Mouse (Mus musculus): ENCODE data around the gene Hlf.

GRCm38 (mm10) chr11:90390817-90391173 is at the start of gene Hlf:
- TF ChIP-seq CTCF (IDR thresholded peaks at IDR 0.05; ENCODE audit: low read depth, low read length), result no peak
- TF ChIP-seq GATA2 (IDR thresholded peaks at IDR 0.05; ENCODE audit: borderline replicate concordance, low read depth, low read length), result no peak
- TF ChIP-seq GATA1 (IDR thresholded peaks at IDR 0.05; ENCODE audit: borderline replicate concordance, low read length), result no peak
- TF ChIP-seq POLR2AphosphoS5 (IDR thresholded peaks at IDR 0.05; ENCODE audit: insufficient replicate concordance, low read depth, low read length), result no peak
- TF ChIP-seq TAL1 (conservative IDR thresholded peaks at IDR 0.05; ENCODE audit: low read depth, low read length), result no peak
